In the genomic region with DNA sequence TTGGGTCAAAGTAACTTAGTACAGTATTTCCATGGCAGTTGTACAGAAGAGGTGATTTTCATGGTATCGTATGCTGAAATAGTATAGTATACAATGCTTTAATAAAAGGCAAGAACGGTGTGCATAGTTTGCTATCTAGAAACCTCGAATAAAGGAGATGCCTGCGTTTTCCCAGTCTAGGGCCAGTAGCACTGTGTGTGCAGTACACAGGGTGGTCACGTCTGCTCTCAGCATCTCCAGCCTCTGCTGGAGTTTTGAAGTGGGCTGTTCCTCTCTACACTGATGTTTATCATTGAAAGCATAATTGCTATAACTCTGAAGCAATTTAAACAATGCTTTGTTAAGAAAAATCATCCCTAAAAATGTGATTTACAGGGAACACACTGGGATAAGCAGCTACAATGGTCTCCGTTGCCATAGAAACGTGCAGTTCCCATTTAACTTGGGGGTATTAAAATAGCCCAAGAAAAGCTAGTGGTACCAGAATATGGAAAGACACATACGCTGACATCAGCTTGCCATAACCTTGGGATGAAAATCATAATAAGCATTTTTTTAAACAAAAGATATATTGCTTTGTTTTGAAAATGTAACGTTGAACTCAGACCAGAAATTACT, we compare ENCODE assay signal across 25 mouse cellular contexts.
A peak's percentile ranks its signal among the peaks of the same experiment; 100 is the strongest.
DNase-seq lines count a peak whose midpoint lies in the region; ATAC-seq and TF ChIP-seq lines count a peak whose summit lies in the region.
"Had no signal": no experiment of that assay in that cellular context is flagged by ENCODE, and none has a peak within 500 bp of the region (broad histone marks: within the 10 kb centered on the region; RNA-seq: fewer than 3 reads in every experiment).

No protein-coding gene starts in this region.

- 77% methylated on average over 9 of the region's 9 CpGs for WGBS in hindbrain, embryonic 16.5 days
- whole genome bisulfite sequencing in hindbrain, embryonic 13.5 days, result 86% methylated on average over 9 of the region's 9 CpGs
- WGBS in midbrain, embryonic 16.5 days, result 70% methylated on average over 9 of the region's 9 CpGs
- 92% methylated on average over 9 of the region's 9 CpGs for WGBS in midbrain, embryonic 10.5 days
- WGBS in forebrain, embryonic 16.5 days, result 78% methylated on average over 9 of the region's 9 CpGs
- 60% methylated on average over 9 of the region's 9 CpGs for WGBS in midbrain, postnatal 0 days

- H3K4me1 ChIP-seq in hindbrain, embryonic 16.5 days (ENCODE audit: control insufficient read depth, insufficient read depth, low read depth, low read length), result no peaks in the 10 kb centered on the region; the same call in 1 of the 2 replicates
- H3K4me1 ChIP-seq in hindbrain, embryonic 13.5 days (replicated peaks), result no peaks in the 10 kb centered on the region
- H3K4me1 ChIP-seq in midbrain, embryonic 16.5 days (ENCODE audit: control insufficient read depth, insufficient read depth, low read length), result peaks cover 10% of the 10 kb centered on the region; the same call in 1 of the 2 replicates
- no peaks in the 10 kb centered on the region for H3K4me1 ChIP-seq in midbrain, embryonic 10.5 days
- H3K4me1 ChIP-seq in forebrain, embryonic 16.5 days (replicated peaks; ENCODE audit: control insufficient read depth, insufficient read depth, low read length), result peaks cover 3% of the 10 kb centered on the region
- peaks cover 10% of the 10 kb centered on the region; the same call in 1 of the 2 replicates for H3K4me1 ChIP-seq in midbrain, postnatal 0 days (ENCODE audit: insufficient read depth, low read length)
- H3K4me1 ChIP-seq: embryonic facial prominence, embryonic 12.5 days; heart, embryonic 10.5 days; limb, embryonic 13.5 days; liver, embryonic 12.5 days had no signal

- no peak for DNase-seq in midbrain, embryonic 10.5 days (ENCODE audit: low spot score)
- no peak for DNase-seq in midbrain, postnatal 0 days (ENCODE audit: low spot score)
- no peak for DNase-seq in lung, postnatal 10 days
- DNase-seq: adrenal gland, adult 2 months; cerebellum, adult 18-20 months; cerebellum, postnatal 14 days; heart, postnatal 4 days; kidney, adult 9 months; kidney, postnatal 25 days; layer of hippocampus, postnatal 36 days; lung, adult 18-20 months; lung, postnatal 14 days; right cerebral cortex, postnatal 14 days; spleen, adult 18-20 months; thymus, postnatal 25 days had no signal

- no peak overlapping the region for H3K9ac ChIP-seq in hindbrain, embryonic 16.5 days (ENCODE audit: low read depth, low read length)
- no peak overlapping the region for H3K9ac ChIP-seq in hindbrain, embryonic 13.5 days
- no peak overlapping the region for H3K9ac ChIP-seq in midbrain, embryonic 16.5 days (ENCODE audit: low read depth, low read length)
- H3K9ac ChIP-seq in forebrain, embryonic 16.5 days (replicated peaks; ENCODE audit: low read depth, low read length), result no peak overlapping the region
- no peak overlapping the region for H3K9ac ChIP-seq in midbrain, postnatal 0 days (replicated peaks; ENCODE audit: low read length, poor library complexity, severe bottlenecking)
- H3K9ac ChIP-seq: embryonic facial prominence, embryonic 12.5 days; limb, embryonic 13.5 days; liver, embryonic 12.5 days had no signal

- H3K4me2 ChIP-seq in hindbrain, embryonic 16.5 days (ENCODE audit: low read length), result no peak overlapping the region
- no peak overlapping the region for H3K4me2 ChIP-seq in hindbrain, embryonic 13.5 days
- no peak overlapping the region for H3K4me2 ChIP-seq in midbrain, embryonic 16.5 days (ENCODE audit: low read length)
- H3K4me2 ChIP-seq in forebrain, embryonic 16.5 days (ENCODE audit: low read length), result no peak overlapping the region
- no peak overlapping the region for H3K4me2 ChIP-seq in midbrain, postnatal 0 days (ENCODE audit: low read depth, low read length, poor library complexity, severe bottlenecking)
- H3K4me2 ChIP-seq: embryonic facial prominence, embryonic 12.5 days; limb, embryonic 13.5 days; liver, embryonic 12.5 days had no signal

- no peak for TF ChIP-seq CTCF in midbrain, postnatal 0 days (IDR thresholded peaks at IDR 0.05)

- no peaks in the 10 kb centered on the region for H3K9me3 ChIP-seq in hindbrain, embryonic 16.5 days (ENCODE audit: control insufficient read depth, low read length)
- no peaks in the 10 kb centered on the region for H3K9me3 ChIP-seq in hindbrain, embryonic 13.5 days
- no peaks in the 10 kb centered on the region for H3K9me3 ChIP-seq in midbrain, embryonic 16.5 days (replicated peaks; ENCODE audit: control insufficient read depth, low read length, poor library complexity, severe bottlenecking)
- H3K9me3 ChIP-seq in midbrain, embryonic 10.5 days (replicated peaks), result no peaks in the 10 kb centered on the region
- no peaks in the 10 kb centered on the region for H3K9me3 ChIP-seq in forebrain, embryonic 16.5 days (ENCODE audit: control insufficient read depth, low read length)
- no peaks in the 10 kb centered on the region for H3K9me3 ChIP-seq in midbrain, postnatal 0 days (ENCODE audit: low read length)
- H3K9me3 ChIP-seq: embryonic facial prominence, embryonic 12.5 days; heart, embryonic 10.5 days; limb, embryonic 13.5 days; liver, embryonic 12.5 days had no signal

- H3K4me3 ChIP-seq in hindbrain, embryonic 16.5 days (ENCODE audit: low read length), result no peak overlapping the region
- no peak overlapping the region for H3K4me3 ChIP-seq in hindbrain, embryonic 13.5 days
- H3K4me3 ChIP-seq in midbrain, embryonic 16.5 days (ENCODE audit: low read depth, low read length), result no peak overlapping the region
- H3K4me3 ChIP-seq in midbrain, embryonic 10.5 days, result no peak overlapping the region
- H3K4me3 ChIP-seq in forebrain, embryonic 16.5 days (replicated peaks; ENCODE audit: low read length), result no peak overlapping the region
- no peak overlapping the region for H3K4me3 ChIP-seq in midbrain, postnatal 0 days (ENCODE audit: low read depth, low read length)
- H3K4me3 ChIP-seq: embryonic facial prominence, embryonic 12.5 days; heart, embryonic 10.5 days; layer of hippocampus, adult 2 months; limb, embryonic 13.5 days; liver, embryonic 12.5 days had no signal

- no peak overlapping the region for H3K27ac ChIP-seq in hindbrain, embryonic 16.5 days (ENCODE audit: low read depth, low read length)
- H3K27ac ChIP-seq in hindbrain, embryonic 13.5 days, result no peak overlapping the region
- no peak overlapping the region for H3K27ac ChIP-seq in midbrain, embryonic 16.5 days (ENCODE audit: low read length)
- no peak overlapping the region for H3K27ac ChIP-seq in midbrain, embryonic 10.5 days (replicated peaks)
- no peak overlapping the region for H3K27ac ChIP-seq in forebrain, embryonic 16.5 days (ENCODE audit: low read length)
- no peak overlapping the region; the same call in 1 of the 2 replicates for H3K27ac ChIP-seq in midbrain, postnatal 0 days (ENCODE audit: low read depth, low read length)
- H3K27ac ChIP-seq: embryonic facial prominence, embryonic 12.5 days; heart, embryonic 10.5 days; limb, embryonic 13.5 days; liver, embryonic 12.5 days had no signal

- no peaks in the 10 kb centered on the region for H3K27me3 ChIP-seq in hindbrain, embryonic 16.5 days (replicated peaks; ENCODE audit: control insufficient read depth, insufficient read depth, low read length)
- no peaks in the 10 kb centered on the region for H3K27me3 ChIP-seq in hindbrain, embryonic 13.5 days
- H3K27me3 ChIP-seq in midbrain, embryonic 16.5 days (ENCODE audit: control insufficient read depth, insufficient read depth, low read depth, low read length), result no peaks in the 10 kb centered on the region
- H3K27me3 ChIP-seq in midbrain, embryonic 10.5 days (ENCODE audit: low read depth, poor library complexity, severe bottlenecking), result no peaks in the 10 kb centered on the region
- H3K27me3 ChIP-seq in forebrain, embryonic 16.5 days (replicated peaks; ENCODE audit: control insufficient read depth, insufficient read depth, low read length), result no peaks in the 10 kb centered on the region
- no peaks in the 10 kb centered on the region for H3K27me3 ChIP-seq in midbrain, postnatal 0 days (ENCODE audit: insufficient read depth, low read length)
- H3K27me3 ChIP-seq: embryonic facial prominence, embryonic 12.5 days; limb, embryonic 13.5 days; liver, embryonic 12.5 days had no signal

- no peaks in the 10 kb centered on the region for H3K36me3 ChIP-seq in hindbrain, embryonic 16.5 days (ENCODE audit: control insufficient read depth, insufficient read depth, low read length)
- H3K36me3 ChIP-seq in hindbrain, embryonic 13.5 days, result no peaks in the 10 kb centered on the region
- no peaks in the 10 kb centered on the region for H3K36me3 ChIP-seq in midbrain, embryonic 16.5 days (ENCODE audit: control insufficient read depth, insufficient read depth, low read length)
- H3K36me3 ChIP-seq in midbrain, embryonic 10.5 days, result no peaks in the 10 kb centered on the region
- no peaks in the 10 kb centered on the region for H3K36me3 ChIP-seq in forebrain, embryonic 16.5 days (ENCODE audit: control insufficient read depth, insufficient read depth)
- H3K36me3 ChIP-seq in midbrain, postnatal 0 days (ENCODE audit: insufficient read depth, low read length), result no peaks in the 10 kb centered on the region
- H3K36me3 ChIP-seq: embryonic facial prominence, embryonic 12.5 days; heart, embryonic 10.5 days; limb, embryonic 13.5 days; liver, embryonic 12.5 days had no signal

- peak; percentile 77 for ATAC-seq in hindbrain, embryonic 16.5 days
- no peak for ATAC-seq in hindbrain, embryonic 13.5 days (ENCODE audit: low FRiP score)
- ATAC-seq in midbrain, embryonic 16.5 days, result peak; percentile 84
- peak; percentile 64; the same call in 1 of the 2 replicates for ATAC-seq in forebrain, embryonic 16.5 days
- ATAC-seq in midbrain, postnatal 0 days (ENCODE audit: low FRiP score), result peak; percentile 54; the same call in 1 of the 2 replicates
- ATAC-seq: inflammation-experienced regulatory T-cells, adult 6 months; liver, embryonic 12.5 days had no signal
